Mouse (Mus musculus) embryonic fibroblast, embryonic 13.5 days (primary cell): ENCODE results near the gene Pgpep1l. TPM values are rescaled to one million over a fixed set of nuclear protein-coding genes. Genes with fewer than 3 reads are reported as not detected.
"Not testable (repeated sequence)": the region's sequence is repeated elsewhere in the genome, so short reads cannot be mapped to it uniquely, and the experiment has no call there.

ENCODE experiments used
- H3K27ac ChIP-seq: 2 replicates; pipeline ENCODE4 v1.5.1; 2012; ENCODE audit warnings: low read length, control low read depth, inconsistent platforms; ENCODE audit not compliant: insufficient read depth
- H3K4me1 ChIP-seq: 2 replicates; pipeline ENCODE4 v1.6.1; 2011; ENCODE audit warnings: low read length; ENCODE audit not compliant: control insufficient read depth, insufficient read depth
- H3K4me3 ChIP-seq: 2 replicates; pipeline ENCODE4 v1.5.1; 2011; ENCODE audit warnings: mild to moderate bottlenecking, control low read depth, low read length; ENCODE audit not compliant: insufficient read depth
- CTCF ChIP-seq: IDR thresholded peaks from 2 replicates; pipeline ENCODE4 v1.5.1; 2011; ENCODE audit warnings: mild to moderate bottlenecking, control low read depth, low read length, moderate library complexity, borderline replicate concordance; ENCODE audit not compliant: insufficient read depth
- POLR2A ChIP-seq: IDR thresholded peaks from 2 replicates; pipeline ENCODE4 v1.6.1; 2011; ENCODE audit warnings: low read depth, mild to moderate bottlenecking, control low read depth, low read length, moderate library complexity
- polyA plus RNA-seq: library from polyadenylated mRNA; stranded (reverse); fragments of >200 nt; gene quantifications from 2 replicates; pipeline ENCODE4 v1.2.4, GENCODE M21; 2011; ENCODE audit warnings: low read depth; ENCODE audit not compliant: missing spikeins, insufficient read length

Pgpep1l gene
- polyA plus RNA-seq, 1 experiment = 1.8 TPM

- TF ChIP-seq POLR2A (no peak), CTCF (no peak)
- no peak overlapping the region for H3K4me3 ChIP-seq
- no peak overlapping the region for H3K27ac ChIP-seq
- peaks cover 9% of the 10 kb centered on the region for H3K4me1 ChIP-seq
These were observed 18.5 kb upstream of the Pgpep1l start for GRCm38 (mm10) chr7:68282304-68283132.

DNA sequence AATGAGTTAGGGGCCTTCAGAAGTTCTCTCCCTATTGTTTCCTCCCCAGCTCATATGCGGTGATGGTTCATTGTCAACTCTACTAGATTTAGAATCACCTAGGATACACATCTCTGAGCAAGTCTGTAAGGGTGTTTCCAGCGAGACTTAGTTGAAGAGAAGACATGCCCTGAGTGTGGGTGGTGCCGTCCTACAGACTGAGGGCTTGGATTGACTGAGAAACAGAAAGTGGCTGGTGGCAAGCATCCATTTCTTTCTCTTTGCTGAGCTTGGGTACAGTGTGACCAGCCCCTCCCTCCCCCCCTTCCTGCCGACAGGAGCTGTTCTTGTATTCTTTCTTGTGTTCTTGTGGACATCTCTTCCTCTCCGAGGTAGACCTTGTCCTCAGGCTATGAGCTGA lies 17.3 kb upstream of the Pgpep1l start:
- Histone ChIP-seq H3K4me1 (peaks cover 13% of the 10 kb centered on the region), H3K27ac (no peak overlapping the region), H3K4me3 (no peak overlapping the region)
- TF ChIP-seq POLR2A = no peak
- TF ChIP-seq CTCF = no peak

GRCm38 (mm10) chr7:68280352-68280869 lies 16.4 kb upstream of the Pgpep1l start:
- Histone ChIP-seq H3K4me3 (no peak overlapping the region), H3K4me1 (peaks cover 12% of the 10 kb centered on the region), H3K27ac (no peak overlapping the region)
- TF ChIP-seq CTCF (no peak), POLR2A (no peak)

DNA sequence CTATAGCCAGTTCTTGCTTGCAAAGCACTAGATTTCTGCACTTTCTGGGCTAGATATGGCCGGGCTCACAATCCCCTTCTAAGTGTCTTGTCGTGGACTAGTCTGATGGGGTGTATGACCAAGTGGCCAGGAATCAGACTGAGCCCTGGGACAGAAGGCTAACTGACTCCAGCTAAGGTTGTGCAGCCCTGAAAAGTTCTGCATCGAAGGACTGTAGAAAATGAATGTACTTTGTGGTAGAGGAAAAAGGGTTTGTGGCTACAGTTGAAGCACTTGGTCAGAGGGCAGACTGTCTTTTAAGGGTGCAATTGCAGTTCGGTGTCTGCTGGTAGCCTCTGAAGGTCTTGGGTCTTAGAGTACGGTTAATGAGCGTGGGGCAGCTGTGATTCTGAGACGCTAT lies 15.4 kb upstream of the Pgpep1l start:
- H3K4me1 ChIP-seq = peaks cover 12% of the 10 kb centered on the region
- no peak overlapping the region for H3K27ac ChIP-seq
- TF ChIP-seq POLR2A (no peak), CTCF (no peak)
- no peak overlapping the region for H3K4me3 ChIP-seq

GRCm38 (mm10) chr7:68278908-68279307 lies 14.9 kb upstream of the Pgpep1l start:
- no peak for TF ChIP-seq CTCF
- TF ChIP-seq POLR2A = no peak
- Histone ChIP-seq H3K4me1 (peaks cover 12% of the 10 kb centered on the region), H3K27ac (no peak overlapping the region), H3K4me3 (no peak overlapping the region)

- Histone ChIP-seq H3K27ac (no peak overlapping the region), H3K4me3 (no peak overlapping the region), H3K4me1 (peaks cover 12% of the 10 kb centered on the region)
- no peak for TF ChIP-seq POLR2A
- TF ChIP-seq CTCF = no peak
These were observed 14.4 kb upstream of the Pgpep1l start for GRCm38 (mm10) chr7:68278385-68278784.

- H3K4me3 ChIP-seq = no peak overlapping the region
- H3K27ac ChIP-seq = 0 out of 2 replicates have a peak overlapping the region, but pooled peaks have one; percentile 50
- no peak for TF ChIP-seq POLR2A
- TF ChIP-seq CTCF = no peak
- H3K4me1 ChIP-seq = peaks cover 12% of the 10 kb centered on the region
These were observed 13.9 kb upstream of the Pgpep1l start for GRCm38 (mm10) chr7:68277897-68278270.

GRCm38 (mm10) chr7:68277054-68277896 lies 13.2 kb upstream of the Pgpep1l start:
- TF ChIP-seq CTCF (no peak), POLR2A (no peak)
- Histone ChIP-seq H3K4me3 (no peak overlapping the region), H3K27ac (peak overlapping the region; percentile 50), H3K4me1 (peaks cover 12% of the 10 kb centered on the region)

GRCm38 (mm10) chr7:68275838-68276731 lies 12.1 kb upstream of the Pgpep1l start:
- Histone ChIP-seq H3K4me3 (no peak overlapping the region), H3K27ac (no peak overlapping the region)

DNA sequence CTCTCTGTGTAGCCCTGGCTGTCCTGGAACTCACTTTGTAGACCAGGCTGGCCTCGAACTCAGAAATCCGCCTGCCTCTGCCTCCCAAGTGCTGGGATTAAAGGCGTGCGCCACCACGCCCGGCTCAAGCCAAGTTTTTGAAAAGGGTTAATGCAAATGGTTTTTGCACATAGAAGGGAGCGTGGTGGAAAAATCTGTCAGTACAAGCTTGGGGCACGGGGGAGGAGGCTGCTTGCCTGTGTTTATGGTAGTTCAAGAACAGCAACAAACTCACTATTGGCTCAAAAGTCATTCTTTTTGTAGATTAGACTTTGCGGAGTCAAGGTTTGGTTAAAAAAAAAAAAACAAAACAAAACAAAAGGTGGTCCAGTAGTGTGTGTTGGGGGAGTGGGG lies 11.4 kb upstream of the Pgpep1l start:
- peaks cover 12% of the 10 kb centered on the region for H3K4me1 ChIP-seq
- not testable (repeated sequence) for H3K4me3 ChIP-seq

More at GRCm38 (mm10) chr7:68275838-68276731, 12.1 kb upstream of the Pgpep1l start:
- H3K4me1 ChIP-seq = peaks cover 12% of the 10 kb centered on the region
- TF ChIP-seq CTCF (no peak), POLR2A (no peak)

More for the DNA sequence above, 11.4 kb upstream of the Pgpep1l start:
- H3K27ac ChIP-seq = not testable (repeated sequence)
